Mouse (Mus musculus) forebrain, embryonic 11.5 days (tissue): ENCODE measurements around the gene Armcx2. TPM values are rescaled to one million over a fixed set of nuclear protein-coding genes. Genes with fewer than 3 reads are reported as not detected.
"Not testable (repeated sequence)": the region's sequence is repeated elsewhere in the genome, so short reads cannot be mapped to it uniquely, and the experiment has no call there.

Experiments
- ATAC-seq: fragments of 200-750 bp; cut with Nextera tagmentation; replicated peaks from 2 replicates; pipeline ENCODE4 v1.8.0; 2017; ENCODE audit warnings: moderate TSS enrichment; ENCODE audit not compliant: low FRiP score
- DNase-seq: peaks from one replicate; pipeline ENCODE4 v3.0.0-alpha.2; 2017; ENCODE audit warnings: low spot score
- H3K27ac ChIP-seq: fragments of 300-500 bp; sonication (generic); 2 replicates; pipeline ENCODE4 v1.5.1; 2014; ENCODE audit warnings: low read depth, low read length
- H3K27me3 ChIP-seq: fragments of 300-500 bp; sonication (generic); 2 replicates; pipeline ENCODE4 v1.6.1; 2014; ENCODE audit warnings: mild to moderate bottlenecking, low read length, mixed read lengths; ENCODE audit not compliant: control insufficient read depth, insufficient read depth
- H3K36me3 ChIP-seq: fragments of 300-500 bp; sonication (generic); 2 replicates; pipeline ENCODE4 v1.6.1; 2014; ENCODE audit warnings: mild to moderate bottlenecking, low read length, moderate library complexity, mixed read lengths; ENCODE audit not compliant: control insufficient read depth, insufficient read depth
- H3K4me1 ChIP-seq: fragments of 300-500 bp; sonication (generic); replicated peaks from 2 replicates; pipeline ENCODE4 v1.6.1; 2014; ENCODE audit warnings: low read length, mixed read lengths; ENCODE audit not compliant: control insufficient read depth, insufficient read depth
- H3K4me2 ChIP-seq: fragments of 300-500 bp; sonication (generic); 2 replicates; pipeline ENCODE4 v1.6.1; 2014; ENCODE audit warnings: low read depth, mild to moderate bottlenecking, low read length, moderate library complexity, mixed read lengths; ENCODE audit not compliant: severe bottlenecking
- H3K4me3 ChIP-seq: fragments of 300-500 bp; sonication (generic); 2 replicates; pipeline ENCODE4 v1.5.1; 2014; ENCODE audit warnings: low read depth, low read length
- H3K9ac ChIP-seq: fragments of 300-500 bp; sonication (generic); 2 replicates; pipeline ENCODE4 v1.6.1; 2014; ENCODE audit warnings: low read length
- H3K9me3 ChIP-seq: fragments of 300-500 bp; sonication (generic); 2 replicates; pipeline ENCODE4 v1.6.1; 2016; ENCODE audit warnings: low read length, mixed read lengths; ENCODE audit not compliant: control insufficient read depth
- WGBS: fragments of 180-500 bp; shearing (Covaris S2); extraction: QIAGEN DNeasy Blood & Tissue Kit; methylation state at CpG from one replicate; pipeline ENCODE4 v1.1.7; 2014; 5-methylcytosine and 5-hydroxymethylcytosine counted together
- polyA plus RNA-seq: library from polyadenylated mRNA; unstranded; fragments of >200 nt; fragmentation: Nextera tagmentation; extraction: Ambion mirVana; gene quantifications from 2 replicates; pipeline ENCODE4 v1.2.1, GENCODE M21; 2014

Gene Armcx2
- 70.7 and 72.5 TPM in 2 replicates for polyA plus RNA-seq

- Histone ChIP-seq H3K9ac (peak within 1 kb of the TSS; percentile 64), H3K4me2 (peak within 1 kb of the TSS; percentile 47), H3K36me3 (no peaks in the 10 kb centered on the region; the same call in 1 of the 2 replicates), H3K27ac (peak within 1 kb of the TSS; percentile 59), H3K4me3 (peak within 1 kb of the TSS; percentile 58), H3K9me3 (no peaks in the 10 kb centered on the region), H3K27me3 (peaks cover 6% of the 10 kb centered on the region; the same call in 1 of the 2 replicates), H3K4me1 (no peaks in the 10 kb centered on the region)
- ATAC-seq: peak; percentile 94
- 13% methylated on average over 15 of the region's 16 CpGs for WGBS
- peak; percentile 71 for DNase-seq
Observed at GRCm38 (mm10) chrX:134808755-134809224, at the start of gene Armcx2. Gene Armcx2, minus strand, starts transcription at chrX:134809221.

DNA sequence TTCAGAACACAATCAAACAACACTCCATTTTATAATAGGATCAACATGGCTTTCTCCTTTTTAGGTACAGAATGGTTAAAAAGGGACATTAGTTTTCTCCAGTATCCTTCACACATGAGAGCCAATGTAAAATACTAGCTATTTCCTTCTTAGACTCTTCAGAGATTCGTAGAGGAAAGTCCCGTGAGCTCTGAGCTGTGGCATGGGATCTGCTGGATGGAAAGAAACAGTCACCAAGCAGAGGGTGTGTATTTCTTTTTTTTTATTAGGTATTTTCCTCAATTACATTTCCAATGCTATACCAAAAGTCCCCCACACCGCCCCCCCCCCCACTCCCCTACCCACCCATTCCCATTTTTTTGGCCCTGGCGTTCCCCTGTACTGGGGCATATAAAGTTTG, 40.6 kb upstream of the Armcx2 start:
- Histone ChIP-seq H3K4me2 (no peak overlapping the region), H3K9me3 (no peaks in the 10 kb centered on the region), H3K36me3 (no peaks in the 10 kb centered on the region), H3K27ac (no peak overlapping the region), H3K4me3 (no peak overlapping the region), H3K27me3 (peaks cover 8% of the 10 kb centered on the region; the same call in 1 of the 2 replicates), H3K9ac (no peak overlapping the region), H3K4me1 (no peaks in the 10 kb centered on the region)
- DNase-seq (no peak), ATAC-seq (no peak)
- WGBS: 71% methylated on average over 4 of the region's 4 CpGs

GRCm38 (mm10) chrX:134844424-134844823, 35.4 kb upstream of the Armcx2 start:
- Histone ChIP-seq H3K4me3 (no peak overlapping the region), H3K27ac (no peak overlapping the region), H3K9me3 (no peaks in the 10 kb centered on the region), H3K27me3 (no peaks in the 10 kb centered on the region), H3K4me2 (no peak overlapping the region), H3K36me3 (no peaks in the 10 kb centered on the region), H3K9ac (no peak overlapping the region), H3K4me1 (no peaks in the 10 kb centered on the region)
- ATAC-seq (no peak), DNase-seq (no peak)
- WGBS: 60% methylated on average over 2 of the region's 2 CpGs

DNA sequence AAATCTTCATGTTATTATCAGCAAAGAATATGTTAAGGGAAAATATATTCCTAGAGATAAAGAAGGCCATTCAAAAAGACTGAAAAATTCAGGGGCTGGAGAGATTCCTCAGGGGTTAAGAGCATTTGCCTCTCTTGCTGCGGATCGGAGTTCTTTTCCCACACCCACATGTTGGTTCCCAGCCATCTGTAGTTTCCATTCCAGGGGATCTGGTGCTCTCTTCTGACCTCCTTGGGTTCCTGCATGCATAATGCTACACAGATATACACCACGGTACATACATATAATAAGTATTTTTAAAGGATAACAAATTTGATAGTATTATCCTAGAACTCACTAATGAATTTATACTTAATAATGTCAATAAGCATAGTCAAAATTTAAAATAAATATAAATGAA, 21.5 kb upstream of the Armcx2 start:
- peaks cover 2% of the 10 kb centered on the region; the same call in 1 of the 2 replicates for H3K27me3 ChIP-seq
- no peaks in the 10 kb centered on the region for H3K36me3 ChIP-seq
- no peak overlapping the region for H3K4me3 ChIP-seq
- DNase-seq (no peak), ATAC-seq (no peak)
- no peaks in the 10 kb centered on the region for H3K4me1 ChIP-seq
- 77% methylated on average over 3 of the region's 3 CpGs for WGBS
- H3K27ac ChIP-seq: no peak overlapping the region
- H3K4me2 ChIP-seq: no peak overlapping the region
- no peak overlapping the region for H3K9ac ChIP-seq
- no peaks in the 10 kb centered on the region for H3K9me3 ChIP-seq

GRCm38 (mm10) chrX:134807833-134808754, 927 bp downstream of the Armcx2 start:
- Histone ChIP-seq H3K4me2 (peak overlapping the region; percentile 47), H3K4me3 (peak overlapping the region; percentile 58), H3K4me1 (no peaks in the 10 kb centered on the region), H3K27ac (peak overlapping the region; percentile 59), H3K36me3 (no peaks in the 10 kb centered on the region; the same call in 1 of the 2 replicates), H3K9me3 (no peaks in the 10 kb centered on the region), H3K27me3 (peaks cover 6% of the 10 kb centered on the region; the same call in 1 of the 2 replicates), H3K9ac (peak overlapping the region; percentile 64)
- 16% methylated on average over 27 of the region's 28 CpGs for WGBS
- DNase-seq (peak; percentile 62), ATAC-seq (peak; percentile 78)

- DNase-seq (no peak), ATAC-seq (no peak)
- H3K4me2 ChIP-seq: no peak overlapping the region
- H3K9me3 ChIP-seq: no peaks in the 10 kb centered on the region
- H3K27ac ChIP-seq: no peak overlapping the region
- H3K36me3 ChIP-seq: no peaks in the 10 kb centered on the region
- H3K4me1 ChIP-seq: no peaks in the 10 kb centered on the region
- H3K4me3 ChIP-seq: no peak overlapping the region
- no peak overlapping the region for H3K9ac ChIP-seq
- WGBS: 85% methylated on average over 4 of the region's 4 CpGs
- H3K27me3 ChIP-seq: peaks cover 5% of the 10 kb centered on the region; the same call in 1 of the 2 replicates
Observed at GRCm38 (mm10) chrX:134787728-134788127, 21.3 kb downstream of the Armcx2 start.

DNA sequence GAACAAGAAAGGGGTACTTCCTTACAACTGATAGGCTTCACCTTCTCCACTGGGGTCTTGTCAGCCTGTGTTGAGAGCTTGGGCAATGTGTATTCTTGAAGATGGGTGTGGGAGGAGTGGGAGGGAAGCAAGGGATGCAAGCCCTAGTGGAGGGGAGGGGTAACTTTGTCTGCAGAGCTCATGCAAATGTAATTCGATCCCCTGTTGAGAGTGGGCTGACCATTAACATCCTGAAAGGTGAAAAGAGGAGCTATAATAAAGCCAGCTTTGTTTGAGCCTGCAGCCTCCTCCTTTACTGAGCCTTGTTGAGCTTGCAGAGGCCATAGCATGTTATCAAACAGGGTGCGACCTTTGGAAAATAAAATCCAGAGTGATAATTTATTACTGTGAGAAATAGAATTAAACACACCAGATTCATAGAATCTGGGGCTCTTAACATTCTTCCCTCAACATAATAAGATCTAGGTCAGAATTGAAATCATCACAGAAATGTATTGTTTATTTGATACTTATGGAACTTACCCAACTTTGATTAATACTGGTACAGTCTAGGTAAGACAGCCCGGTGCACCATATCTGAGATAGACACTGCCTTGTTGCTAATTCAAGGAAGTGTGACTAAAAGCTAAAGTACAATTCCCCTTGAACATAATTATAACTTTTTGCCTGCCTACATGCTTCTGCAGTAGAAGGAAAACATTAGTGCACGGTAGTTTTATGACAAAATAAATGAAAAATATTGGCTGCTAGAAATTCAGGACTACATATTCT, 45.4 kb downstream of the Armcx2 start:
- not testable (repeated sequence) for H3K36me3 ChIP-seq, DNase-seq, H3K9me3 ChIP-seq, H3K4me1 ChIP-seq, H3K27ac ChIP-seq, H3K4me3 ChIP-seq, H3K27me3 ChIP-seq, H3K4me2 ChIP-seq, H3K9ac ChIP-seq
- peak; percentile 67; the same call in 1 of the 2 replicates for ATAC-seq
- 47% methylated on average over 3 of the region's 4 CpGs for WGBS

DNA sequence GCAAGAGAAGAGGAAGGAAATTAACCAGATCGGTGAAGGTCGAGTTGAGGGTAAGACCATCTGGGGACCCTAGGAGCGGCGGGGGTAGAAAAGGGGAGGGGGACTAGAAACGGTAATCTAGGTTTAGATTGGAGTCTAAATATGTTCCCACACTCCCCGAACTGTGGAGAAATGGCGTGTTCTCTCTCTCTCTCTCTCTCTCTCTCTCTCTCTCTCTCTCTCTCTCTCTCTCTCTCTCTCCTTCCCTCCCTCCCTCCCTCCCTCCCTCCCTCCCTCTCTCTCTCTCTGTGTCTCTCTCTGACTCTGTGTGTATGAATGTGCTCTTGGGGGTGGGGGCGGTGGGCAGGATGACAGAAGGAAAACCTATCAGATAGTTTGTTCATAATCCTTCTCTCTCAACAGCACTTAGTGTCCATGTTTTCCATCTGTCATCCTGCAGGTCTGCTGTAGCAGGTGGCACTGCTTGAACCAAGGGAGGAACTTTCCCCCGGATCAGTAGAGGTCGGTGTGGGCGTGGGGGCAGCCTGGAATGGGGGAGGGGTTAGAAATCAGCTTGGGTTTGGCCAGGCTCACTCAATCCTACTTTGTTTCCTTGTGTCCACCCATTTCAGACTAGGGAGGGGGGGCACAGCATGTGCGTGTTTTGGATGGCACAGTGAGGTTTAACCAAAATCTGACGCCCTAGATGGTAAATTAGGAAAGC, 51.6 kb downstream of the Armcx2 start:
- Histone ChIP-seq H3K9ac (peak overlapping the region; percentile 69), H3K9me3 (no peaks in the 10 kb centered on the region), H3K4me1 (no peaks in the 10 kb centered on the region), H3K4me2 (peak overlapping the region; percentile 49), H3K36me3 (no peaks in the 10 kb centered on the region), H3K4me3 (peak overlapping the region; percentile 53), H3K27me3 (no peaks in the 10 kb centered on the region; the same call in 1 of the 2 replicates), H3K27ac (no peak overlapping the region)
- DNase-seq: no peak
- ATAC-seq: peak; percentile 48
- WGBS: 31% methylated on average over 13 of the region's 13 CpGs
